Mouse (Mus musculus) bone marrow, adult 2 months (tissue): ENCODE results near the gene Pde3b.

Experiments used
- CTCF ChIP-seq: fragments of 200-500 bp; IDR thresholded peaks from 2 replicates; pipeline ENCODE4 v1.5.1; 2011; ENCODE audit warnings: low read length, control low read depth; ENCODE audit not compliant: control insufficient read depth, insufficient read depth
- POLR2A ChIP-seq: fragments of 200-500 bp; IDR thresholded peaks from 2 replicates; pipeline ENCODE4 v1.6.1; 2011; ENCODE audit warnings: low read depth, mild to moderate bottlenecking, control low read depth, low read length, borderline replicate concordance; ENCODE audit not compliant: control insufficient read depth

DNA sequence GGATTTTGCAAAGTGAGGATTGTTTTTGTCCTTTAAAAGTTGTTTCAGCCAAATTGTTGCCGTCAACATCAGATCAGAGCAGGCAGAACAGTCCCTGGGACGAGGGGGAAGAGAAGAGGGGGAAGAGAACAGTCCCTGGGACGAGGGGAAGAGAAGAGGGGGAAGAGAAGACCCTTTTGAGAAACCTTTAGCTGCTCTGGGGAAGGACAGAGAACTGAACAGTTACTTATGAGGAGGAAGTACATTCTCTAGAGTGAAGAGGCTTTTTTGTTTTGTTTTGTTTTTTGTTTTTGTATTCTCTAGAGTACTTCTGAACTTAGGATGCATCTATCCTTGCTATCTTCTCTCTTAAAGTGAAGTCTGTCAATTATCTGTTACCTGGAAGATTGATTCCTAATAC, 37.8 kb downstream of the Pde3b start:
- no peak for TF ChIP-seq CTCF
- TF ChIP-seq POLR2A: no peak
